Mouse (Mus musculus): ENCODE data around the gene Rpl10a.

DNA sequence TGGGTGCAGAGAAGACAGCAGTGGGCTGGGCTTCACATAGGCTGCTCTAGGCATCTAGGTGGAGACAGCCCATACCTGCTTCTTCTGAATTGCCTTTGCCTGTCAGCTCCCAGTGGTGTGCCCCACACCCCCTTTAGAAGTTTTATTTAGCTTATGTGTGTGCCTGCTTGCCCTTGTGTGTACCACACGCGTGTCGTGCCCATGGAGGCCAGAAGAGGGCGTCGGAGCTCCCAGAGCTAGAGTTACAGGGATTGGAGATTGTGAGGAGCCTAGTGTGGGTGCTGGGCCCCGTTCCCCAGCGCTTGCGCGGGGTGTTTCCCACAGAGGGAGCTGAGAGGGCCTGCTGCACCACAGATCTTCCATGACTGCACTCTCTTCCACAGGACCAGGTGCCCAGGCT, 11.8 kb upstream of the Rpl10a start:
- peak; percentile 38; the same call in 1 of the 2 replicates for TF ChIP-seq CTCF (IDR thresholded peaks at IDR 0.05; ENCODE audit: low read depth)
- TF ChIP-seq EP300 (optimal IDR thresholded peaks at IDR 0.05), result no peak
